Mouse (Mus musculus): ENCODE data around the gene Grip1.

GRCm38 (mm10) chr10:119935231-119935630 lies 481.6 kb downstream of the Grip1 start:
- TF ChIP-seq EP300 (IDR thresholded peaks at IDR 0.05; ENCODE audit: insufficient read depth, low read depth, low read length) (no peak), CTCF (IDR thresholded peaks at IDR 0.05) (no peak), POLR2A (IDR thresholded peaks at IDR 0.05; ENCODE audit: insufficient read depth, low read depth, low read length) (no peak)
